Mouse (Mus musculus) c-Kit-positive CD71-positive TER-119-positive erythroid progenitor cells, embryonic 14.5 days (primary cell): ENCODE measurements around the gene Olfr520.
"Not testable (repeated sequence)": the region's sequence is repeated elsewhere in the genome, so short reads cannot be mapped to it uniquely, and the experiment has no call there.

Experiments
- DNase-seq: peaks from one replicate; pipeline ENCODE4 v3.0.0-alpha.2; 2013; ENCODE audit warnings: low spot score

Olfr520 gene

DNA sequence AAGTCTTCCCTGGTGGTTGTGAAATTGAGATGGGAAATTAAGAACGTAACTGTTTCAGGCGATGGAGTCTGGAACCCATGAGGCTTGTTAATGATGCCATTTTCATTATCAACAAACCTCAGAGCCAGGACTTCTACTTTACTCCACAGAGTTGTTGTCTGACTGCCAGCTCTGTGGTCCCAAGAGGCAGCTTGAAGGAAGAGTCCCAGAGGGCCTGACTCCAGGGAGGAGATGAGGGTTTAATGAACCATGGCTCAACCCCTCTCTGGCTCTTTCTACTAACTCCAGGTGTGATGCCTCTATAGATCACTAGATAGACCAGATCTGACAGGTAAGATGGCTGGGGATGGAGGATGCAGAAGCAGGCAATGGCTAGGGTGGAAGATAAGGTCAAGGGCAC is at the start of gene Olfr520:
TSS of gene Olfr520 (plus strand) at position 301 of the 400 bp plus-strand sequence.
- DNase-seq = no peak

DNA sequence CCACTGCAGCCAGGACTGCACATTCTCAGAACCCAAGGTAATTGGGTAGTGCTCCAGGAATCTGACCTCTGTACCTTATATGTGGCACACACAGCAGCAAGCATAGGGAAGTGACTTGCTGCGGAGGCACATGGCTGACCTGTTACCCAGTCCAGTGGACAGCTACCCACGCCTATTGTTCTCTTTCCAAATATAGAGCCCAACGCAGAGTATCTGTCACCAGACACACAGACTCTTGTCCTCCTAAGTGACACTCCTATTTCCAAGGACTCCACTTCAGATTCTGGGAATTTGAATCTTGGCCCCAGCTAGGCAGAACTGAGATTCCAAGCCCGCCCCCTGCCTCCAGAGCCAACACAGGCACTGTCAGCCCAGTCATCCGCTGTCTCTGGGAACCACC is 49.3 kb upstream of the Olfr520 start:
- DNase-seq = no peak

- no peak for DNase-seq
These were observed 46.0 kb upstream of the Olfr520 start for GRCm38 (mm10) chr7:99684086-99684485.

GRCm38 (mm10) chr7:99690819-99691218 is 39.3 kb upstream of the Olfr520 start:
- DNase-seq = no peak

GRCm38 (mm10) chr7:99692396-99692795 is 37.7 kb upstream of the Olfr520 start:
- no peak for DNase-seq

GRCm38 (mm10) chr7:99693387-99693786 is 36.7 kb upstream of the Olfr520 start:
- no peak for DNase-seq

GRCm38 (mm10) chr7:99693976-99694375 is 36.1 kb upstream of the Olfr520 start:
- no peak for DNase-seq

DNA sequence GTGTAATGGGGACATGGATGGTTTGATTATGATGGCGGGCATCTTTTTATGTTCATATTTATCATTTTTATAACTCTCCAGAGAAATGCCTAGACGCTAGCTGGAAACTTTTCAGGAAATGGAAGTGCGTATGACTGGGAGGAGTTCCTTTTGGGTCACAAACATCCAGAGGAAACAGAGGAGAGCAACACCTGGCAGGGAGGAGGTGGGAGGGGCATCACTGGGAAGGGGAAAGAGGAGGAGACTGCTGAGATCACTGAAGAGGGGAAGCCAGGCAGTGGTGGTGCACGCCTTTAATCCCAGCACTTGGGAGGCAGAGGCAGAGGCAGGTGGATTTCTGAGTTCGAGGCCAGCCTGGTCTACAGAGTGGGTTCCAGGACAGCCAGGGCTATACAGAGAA is 35.6 kb upstream of the Olfr520 start:
- not testable (repeated sequence) for DNase-seq

DNA sequence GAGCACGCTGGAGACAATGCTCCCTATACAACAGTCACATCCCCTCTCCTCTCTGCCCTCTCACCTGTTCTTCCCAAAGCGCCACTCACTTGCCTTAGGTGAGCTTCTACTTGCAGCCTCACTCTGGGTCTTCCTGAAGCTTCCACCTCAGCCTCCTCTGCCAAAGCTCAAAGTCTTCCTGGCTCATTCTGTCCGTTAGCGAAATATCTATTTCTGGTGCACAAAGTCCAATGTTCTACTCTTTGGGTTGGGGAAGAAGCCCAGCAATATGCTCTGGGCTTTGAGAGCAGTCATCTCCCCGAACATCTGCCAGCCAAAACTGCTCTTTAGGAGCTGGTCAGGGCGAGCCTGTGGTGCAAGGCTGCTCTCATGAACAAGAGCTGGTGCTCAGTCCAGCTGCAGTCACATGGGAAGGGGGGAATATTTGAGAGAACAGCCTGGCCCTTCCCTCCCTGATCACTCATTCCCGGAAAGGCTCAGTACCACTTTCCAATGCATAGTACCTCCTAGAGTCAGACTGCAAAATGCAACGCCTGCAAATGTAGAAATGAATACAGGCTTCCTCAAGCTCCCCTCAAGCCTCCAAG is 34.5 kb upstream of the Olfr520 start:
- DNase-seq = no peak

GRCm38 (mm10) chr7:99698576-99698975 is 31.5 kb upstream of the Olfr520 start:
- DNase-seq = no peak

DNA sequence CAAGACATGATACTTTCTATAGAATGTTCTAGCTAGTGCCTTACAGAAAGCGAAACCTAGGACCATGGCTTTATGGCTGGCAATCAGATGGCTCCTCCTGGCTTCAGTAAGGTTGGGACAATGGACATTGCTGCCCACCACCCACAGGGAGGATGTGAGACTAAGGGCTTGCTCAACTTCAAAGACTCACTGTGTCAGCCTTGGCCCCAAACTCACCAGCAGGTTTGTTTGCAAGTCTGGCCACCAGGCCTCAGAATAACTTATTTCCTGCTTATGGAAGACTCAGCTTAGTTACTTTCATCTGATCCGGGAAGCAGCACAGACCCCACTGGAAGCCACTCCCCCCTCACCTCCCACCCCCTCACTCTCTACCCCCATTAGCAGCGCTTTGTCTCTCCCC is 31.0 kb upstream of the Olfr520 start:
- DNase-seq = no peak

- no peak for DNase-seq
These were observed 30.3 kb upstream of the Olfr520 start for GRCm38 (mm10) chr7:99699709-99700151.

- DNase-seq = no peak
These were observed 29.4 kb upstream of the Olfr520 start for GRCm38 (mm10) chr7:99700641-99701040.

- DNase-seq = no peak
These were observed 27.9 kb upstream of the Olfr520 start for GRCm38 (mm10) chr7:99702201-99702600.

DNA sequence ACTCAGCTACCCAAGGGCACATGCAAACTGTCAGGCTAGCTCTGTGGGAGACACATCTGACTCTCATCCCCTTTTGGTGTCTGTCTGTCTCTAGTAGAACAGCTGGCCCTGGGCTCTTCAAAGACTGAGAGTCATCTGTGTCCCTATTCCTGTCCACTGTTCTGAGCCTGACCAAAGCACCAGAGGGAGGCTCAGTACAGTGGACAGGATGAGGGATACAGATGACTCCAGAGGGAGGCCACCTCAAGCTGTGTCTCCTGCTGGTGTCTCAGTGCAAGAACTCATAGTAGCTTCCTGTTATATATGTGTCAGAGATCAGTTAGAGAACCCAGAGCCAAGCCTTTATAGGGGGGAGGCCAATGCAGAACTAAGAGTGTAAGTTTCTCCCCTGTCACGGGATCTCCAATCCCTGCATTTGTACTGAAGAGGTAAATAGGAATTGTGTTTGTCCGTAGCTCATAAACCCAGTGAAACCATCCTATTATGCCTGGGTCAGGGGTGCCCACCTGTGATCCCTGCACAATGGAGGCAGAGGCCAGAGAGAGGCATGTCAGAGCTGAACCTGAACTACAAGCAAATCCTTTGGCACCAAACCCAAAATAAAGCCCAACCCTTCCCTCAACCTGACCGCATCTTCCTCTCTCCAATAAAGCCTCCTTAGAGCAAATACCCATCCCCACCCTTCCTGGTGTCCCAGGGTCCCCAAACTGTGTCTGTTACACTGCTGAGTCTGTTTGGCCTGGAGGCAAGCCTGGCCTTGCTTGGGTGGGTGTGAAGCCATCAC is 25.1 kb upstream of the Olfr520 start:
- DNase-seq = no peak

- no peak for DNase-seq
These were observed 23.6 kb upstream of the Olfr520 start for GRCm38 (mm10) chr7:99706341-99707037.

GRCm38 (mm10) chr7:99707038-99707595 is 23.0 kb upstream of the Olfr520 start:
- no peak for DNase-seq

- no peak for DNase-seq
These were observed 22.4 kb upstream of the Olfr520 start for GRCm38 (mm10) chr7:99707671-99708070.

DNA sequence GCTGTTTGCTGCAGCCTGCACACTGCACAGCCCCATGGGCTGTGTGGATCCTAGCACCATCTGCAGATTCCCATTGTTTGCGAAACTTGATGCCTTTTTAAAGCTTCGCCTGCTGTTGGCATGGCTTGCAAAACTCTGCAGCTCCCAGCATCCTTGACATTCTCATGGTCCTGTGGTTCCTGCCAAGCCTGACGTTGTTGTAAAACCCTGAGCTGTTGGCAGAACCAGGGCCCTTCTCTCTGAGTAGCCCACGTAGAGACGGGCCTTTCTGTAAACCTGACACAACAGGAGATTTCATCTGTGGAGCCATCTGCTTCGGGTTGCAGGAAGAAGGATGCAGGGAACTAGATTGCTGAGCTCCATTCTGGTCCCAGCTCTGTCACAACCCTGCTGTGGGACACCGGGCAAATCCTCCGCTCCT is 21.8 kb upstream of the Olfr520 start:
- no peak for DNase-seq

GRCm38 (mm10) chr7:99708750-99709149 is 21.3 kb upstream of the Olfr520 start:
- no peak for DNase-seq

- no peak for DNase-seq
These were observed 20.1 kb upstream of the Olfr520 start for GRCm38 (mm10) chr7:99709992-99710391.

GRCm38 (mm10) chr7:99710476-99710875 is 19.6 kb upstream of the Olfr520 start:
- DNase-seq = peak; percentile 50

GRCm38 (mm10) chr7:99711166-99711565 is 18.9 kb upstream of the Olfr520 start, which contains the start of gene Slco2b1:
TSS of gene Slco2b1 (minus strand) at chr7:99711340.
- no peak for DNase-seq
